Mouse (Mus musculus) c-Kit-positive CD71-negative TER-119-negative erythroid progenitor cells, embryonic 14.5 days (primary cell): ENCODE results near the gene Olfr433.
"Not testable (repeated sequence)": the region's sequence is repeated elsewhere in the genome, so short reads cannot be mapped to it uniquely, and the experiment has no call there.

Experiments used
- DNase-seq: peaks from one replicate; pipeline ENCODE4 v3.0.0-alpha.2; 2013; ENCODE audit warnings: low read depth

The Olfr433 gene

GRCm38 (mm10) chr1:174040523-174041177, at the start of gene Olfr433:
Gene Olfr433 (plus strand): TSS chr1:174040705.
- DNase-seq = peak; percentile 48

GRCm38 (mm10) chr1:173995003-173995402, 45.5 kb upstream of the Olfr433 start:
- DNase-seq = no peak

GRCm38 (mm10) chr1:174004352-174005109, 36.0 kb upstream of the Olfr433 start:
- not testable (repeated sequence) for DNase-seq

- not testable (repeated sequence) for DNase-seq
These were observed 33.5 kb upstream of the Olfr433 start for GRCm38 (mm10) chr1:174007050-174007449.

GRCm38 (mm10) chr1:174031698-174032097, 8.8 kb upstream of the Olfr433 start, which contains the start of gene Ifi205:
Gene Ifi205 (minus strand): TSS chr1:174031810.
- DNase-seq = no peak

GRCm38 (mm10) chr1:174035841-174036240, 4.7 kb upstream of the Olfr433 start:
- no peak for DNase-seq

- DNase-seq = no peak
These were observed 2.0 kb upstream of the Olfr433 start for GRCm38 (mm10) chr1:174038480-174038879.

GRCm38 (mm10) chr1:174042091-174042884, 1.8 kb downstream of the Olfr433 start:
- not testable (repeated sequence) for DNase-seq

- no peak for DNase-seq
These were observed 3.9 kb downstream of the Olfr433 start for GRCm38 (mm10) chr1:174044431-174044830.

- DNase-seq = not testable (repeated sequence)
These were observed 7.7 kb downstream of the Olfr433 start for GRCm38 (mm10) chr1:174048227-174048626.

GRCm38 (mm10) chr1:174048893-174049292, 8.4 kb downstream of the Olfr433 start, which contains the start of gene Olfr432:
Gene Olfr432 (plus strand): TSS chr1:174049205.
- no peak for DNase-seq

GRCm38 (mm10) chr1:174049357-174049756, 8.9 kb downstream of the Olfr433 start:
- DNase-seq = not testable (repeated sequence)

GRCm38 (mm10) chr1:174050532-174050931, 10.0 kb downstream of the Olfr433 start:
- DNase-seq = no peak

- no peak for DNase-seq
These were observed 11.0 kb downstream of the Olfr433 start for GRCm38 (mm10) chr1:174051515-174051914.

- DNase-seq = no peak
These were observed 11.5 kb downstream of the Olfr433 start for GRCm38 (mm10) chr1:174051931-174052536.

- DNase-seq = no peak
These were observed 12.5 kb downstream of the Olfr433 start for GRCm38 (mm10) chr1:174052981-174053380.

GRCm38 (mm10) chr1:174055248-174055647, 14.7 kb downstream of the Olfr433 start:
- DNase-seq = no peak

- DNase-seq = no peak
These were observed 25.8 kb downstream of the Olfr433 start, which contains the start of gene Olfr430 for GRCm38 (mm10) chr1:174066305-174066704. Gene Olfr430 (plus strand): TSS chr1:174066605.

- DNase-seq = no peak
These were observed 43.5 kb downstream of the Olfr433 start, which contains the start of gene Olfr429 for GRCm38 (mm10) chr1:174084031-174084430. Gene Olfr429 (plus strand): TSS chr1:174084331.
